Mouse (Mus musculus) neural tube, embryonic 14.5 days (tissue): ENCODE data around the gene Tbx20. TPM values are rescaled to one million over a fixed set of nuclear protein-coding genes. Genes with fewer than 3 reads are reported as not detected.

Experiments
- ATAC-seq: fragments of 200-750 bp; cut with Nextera tagmentation; 2 replicates; pipeline ENCODE4 v1.8.0; 2017; ENCODE audit warnings: low read depth, mild to moderate bottlenecking, moderate TSS enrichment, moderate library complexity
- H3K27ac ChIP-seq: fragments of 300-500 bp; sonication (generic); 2 replicates; pipeline ENCODE4 v1.5.1; 2014; ENCODE audit warnings: low read depth, mild to moderate bottlenecking, control low read depth, low read length, moderate library complexity, mixed read lengths
- H3K27me3 ChIP-seq: fragments of 300-500 bp; sonication (generic); 2 replicates; pipeline ENCODE4 v1.6.1; 2014; ENCODE audit warnings: low read length; ENCODE audit not compliant: control insufficient read depth, insufficient read depth
- H3K36me3 ChIP-seq: fragments of 300-500 bp; sonication (generic); 2 replicates; pipeline ENCODE4 v1.6.1; 2014; ENCODE audit warnings: low read length, mixed read lengths; ENCODE audit not compliant: control insufficient read depth, insufficient read depth
- H3K4me1 ChIP-seq: fragments of 300-500 bp; sonication (generic); 2 replicates; pipeline ENCODE4 v1.6.1; 2014; ENCODE audit warnings: low read length; ENCODE audit not compliant: control insufficient read depth, insufficient read depth
- H3K4me2 ChIP-seq: fragments of 300-500 bp; sonication (generic); 2 replicates; pipeline ENCODE4 v1.6.1; 2014; ENCODE audit warnings: mild to moderate bottlenecking, low read depth, low read length, control low read depth
- H3K4me3 ChIP-seq: fragments of 300-500 bp; sonication (generic); 2 replicates; pipeline ENCODE4 v1.5.1; 2014; ENCODE audit warnings: low read depth, low read length, control low read depth, mixed read lengths
- H3K9ac ChIP-seq: fragments of 300-500 bp; sonication (generic); replicated peaks from 2 replicates; pipeline ENCODE4 v1.6.1; 2014; ENCODE audit warnings: low read depth, mild to moderate bottlenecking, control low read depth, low read length, mixed read lengths
- H3K9me3 ChIP-seq: fragments of 300-500 bp; sonication (generic); 2 replicates; pipeline ENCODE4 v1.6.1; 2016; ENCODE audit warnings: low read length; ENCODE audit not compliant: control insufficient read depth
- WGBS: fragments of 180-500 bp; shearing (Covaris S2); extraction: QIAGEN DNeasy Blood & Tissue Kit; methylation state at CpG from one replicate; pipeline ENCODE4 v1.1.7; 2014; 5-methylcytosine and 5-hydroxymethylcytosine counted together
- polyA plus RNA-seq: library from polyadenylated mRNA; unstranded; fragments of >200 nt; fragmentation: Nextera tagmentation; extraction: Ambion mirVana; gene quantifications from 2 replicates; pipeline ENCODE4 v1.2.1, GENCODE M21; 2014

Gene Tbx20
- polyA plus RNA-seq, 1 experiment from 2014 or later: 0.35 TPM

DNA sequence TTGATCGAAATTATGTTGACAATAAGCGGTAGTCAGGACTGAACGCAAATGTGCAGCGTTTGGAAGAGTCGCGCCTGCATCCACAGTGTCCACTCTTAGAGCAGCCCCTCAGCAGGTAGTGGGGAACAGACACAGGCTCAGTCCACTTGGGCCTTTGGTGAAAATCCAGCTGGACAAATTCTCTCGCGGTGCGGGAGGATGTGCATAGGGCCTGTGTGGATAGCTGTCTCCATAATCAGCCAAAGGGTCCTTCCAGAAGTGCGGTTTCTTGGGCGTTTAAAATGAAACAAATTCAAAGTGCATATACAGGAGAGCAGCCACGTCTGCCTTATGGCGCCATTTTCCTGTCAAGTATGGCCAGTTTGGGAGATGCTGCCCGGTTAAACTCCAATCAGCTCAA is 4.5 kb upstream of the Tbx20 start:
- Histone ChIP-seq H3K9me3 (no peaks in the 10 kb centered on the region), H3K4me2 (no peak overlapping the region), H3K9ac (no peak overlapping the region), H3K36me3 (no peaks in the 10 kb centered on the region), H3K27ac (no peak overlapping the region), H3K27me3 (peaks cover 72% of the 10 kb centered on the region), H3K4me1 (peaks cover 8% of the 10 kb centered on the region; the same call in 1 of the 2 replicates), H3K4me3 (no peak overlapping the region)
- no peak for ATAC-seq
- WGBS: 3% methylated on average over 14 of the region's 14 CpGs

DNA sequence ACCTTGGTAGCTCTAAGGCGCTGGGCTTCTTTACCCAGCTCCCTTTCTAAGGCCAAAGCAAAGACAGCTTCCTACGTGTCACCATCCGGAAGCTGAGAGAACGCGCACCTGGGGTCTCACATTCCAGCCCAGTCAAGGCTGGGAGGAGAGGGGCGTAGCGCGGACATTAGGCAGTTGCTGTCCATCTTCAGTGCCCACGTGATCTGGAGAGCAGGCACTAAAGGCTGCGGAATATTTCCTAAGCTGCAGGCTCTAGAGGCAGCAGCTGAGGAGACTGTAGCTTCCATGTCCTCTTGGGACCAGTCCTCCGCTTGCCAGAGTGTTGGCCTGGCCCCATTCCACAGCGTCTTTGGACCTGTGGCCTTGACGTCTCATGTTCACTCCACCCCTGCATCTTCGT is 3.9 kb upstream of the Tbx20 start:
- no peaks in the 10 kb centered on the region for H3K36me3 ChIP-seq
- H3K4me1 ChIP-seq: peaks cover 8% of the 10 kb centered on the region; the same call in 1 of the 2 replicates
- no peaks in the 10 kb centered on the region for H3K9me3 ChIP-seq
- WGBS: 1% methylated on average over 14 of the region's 14 CpGs
- H3K4me2 ChIP-seq: no peak overlapping the region
- no peak for ATAC-seq
- no peak overlapping the region for H3K9ac ChIP-seq
- no peak overlapping the region for H3K4me3 ChIP-seq
- no peak overlapping the region for H3K27ac ChIP-seq
- peaks cover 74% of the 10 kb centered on the region for H3K27me3 ChIP-seq

DNA sequence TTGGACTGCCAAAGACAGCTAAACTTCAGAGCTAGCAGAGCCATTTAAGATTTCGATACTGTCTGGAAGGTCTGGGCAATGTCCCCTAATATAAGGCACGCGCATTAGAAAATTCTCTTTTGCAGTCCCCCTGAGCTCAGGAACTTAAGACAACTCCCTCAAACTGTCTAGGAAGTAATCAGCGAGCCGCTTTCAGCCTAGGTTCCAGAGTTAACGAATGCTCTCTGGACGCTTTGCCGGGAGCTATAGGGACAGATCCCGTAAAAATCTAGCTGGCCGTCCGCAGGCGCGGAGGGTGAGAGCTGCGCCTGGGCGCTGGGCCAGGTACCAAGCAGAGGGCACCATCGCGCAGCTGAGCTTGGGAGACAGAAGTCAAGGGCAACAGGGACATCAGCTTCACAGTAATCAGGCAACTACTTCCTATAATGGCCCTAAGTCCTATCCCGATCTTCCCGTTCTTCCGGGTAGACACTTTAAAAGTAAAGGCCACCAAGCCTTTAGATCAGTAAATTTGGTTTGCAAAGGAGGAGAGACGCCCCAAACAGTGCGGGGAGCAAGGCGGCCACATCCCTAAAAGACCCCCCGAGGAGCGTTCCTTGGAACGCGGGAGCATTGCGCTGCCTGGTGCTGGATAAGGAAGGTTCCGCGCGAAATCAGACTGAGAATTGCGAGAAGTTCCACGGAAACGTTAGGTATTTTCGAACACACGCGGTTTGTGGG is 3.2 kb upstream of the Tbx20 start:
- H3K27me3 ChIP-seq: peaks cover 70% of the 10 kb centered on the region
- H3K9ac ChIP-seq: no peak overlapping the region
- no peak overlapping the region for H3K27ac ChIP-seq
- H3K4me2 ChIP-seq: no peak overlapping the region
- peaks cover 8% of the 10 kb centered on the region; the same call in 1 of the 2 replicates for H3K4me1 ChIP-seq
- ATAC-seq: no peak
- H3K36me3 ChIP-seq: no peaks in the 10 kb centered on the region
- H3K9me3 ChIP-seq: no peaks in the 10 kb centered on the region
- WGBS: under 1% methylated on average over 37 of the region's 37 CpGs
- H3K4me3 ChIP-seq: no peak overlapping the region

DNA sequence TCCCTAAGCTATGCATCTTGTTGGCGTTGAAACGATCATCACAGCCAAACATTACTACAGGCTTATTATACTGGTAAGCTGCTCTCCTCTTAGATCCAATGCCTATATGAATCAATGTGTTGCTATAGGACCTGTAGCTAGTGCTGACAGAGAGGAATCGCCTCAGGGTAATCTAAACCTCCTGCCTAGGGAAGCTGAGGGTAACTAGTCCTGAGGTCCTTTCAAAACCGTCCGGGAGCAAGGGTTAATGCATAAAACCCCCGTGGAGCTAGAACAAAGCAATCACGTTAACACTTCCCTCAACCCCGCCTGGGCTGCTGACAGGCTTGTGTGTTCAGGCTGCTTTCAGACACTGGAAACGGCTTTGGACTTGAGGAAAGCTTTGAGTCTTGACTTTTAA is 2.4 kb upstream of the Tbx20 start:
- no peak overlapping the region for H3K27ac ChIP-seq
- peaks cover 67% of the 10 kb centered on the region for H3K27me3 ChIP-seq
- ATAC-seq: no peak
- no peak overlapping the region for H3K9ac ChIP-seq
- H3K4me1 ChIP-seq: peaks cover 8% of the 10 kb centered on the region; the same call in 1 of the 2 replicates
- no peak overlapping the region for H3K4me3 ChIP-seq
- WGBS: 1% methylated on average over 9 of the region's 9 CpGs
- H3K36me3 ChIP-seq: no peaks in the 10 kb centered on the region
- H3K4me2 ChIP-seq: no peak overlapping the region
- no peaks in the 10 kb centered on the region for H3K9me3 ChIP-seq

DNA sequence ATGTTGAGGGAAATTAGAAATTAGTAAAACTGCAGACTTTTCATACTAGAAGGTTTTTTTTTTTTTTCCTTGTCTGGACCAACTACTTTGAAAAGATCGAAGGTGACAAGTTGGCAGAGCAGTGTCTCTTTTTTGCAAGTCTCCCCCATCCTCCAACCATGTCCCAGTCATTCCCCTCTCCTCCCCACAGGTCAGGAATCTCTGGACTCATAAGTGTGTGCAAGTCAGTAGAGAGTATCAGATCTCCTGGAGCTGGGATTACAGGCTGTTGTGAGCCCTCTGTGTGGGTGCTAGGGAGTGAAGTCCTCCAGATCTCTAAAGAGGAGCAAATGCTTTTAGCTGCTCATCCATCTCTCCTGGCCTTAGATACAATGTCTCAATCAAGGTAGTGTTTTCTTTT is 1.5 kb upstream of the Tbx20 start:
- no peak overlapping the region for H3K4me2 ChIP-seq
- 0% methylated on average over 1 of the region's 1 CpGs for WGBS
- no peaks in the 10 kb centered on the region for H3K9me3 ChIP-seq
- H3K27ac ChIP-seq: no peak overlapping the region
- H3K4me3 ChIP-seq: no peak overlapping the region
- no peaks in the 10 kb centered on the region for H3K36me3 ChIP-seq
- ATAC-seq: no peak
- H3K4me1 ChIP-seq: 0 out of 2 replicates have a peak, but pooled peaks cover 8% of the 10 kb centered on the region
- peaks cover 67% of the 10 kb centered on the region for H3K27me3 ChIP-seq
- H3K9ac ChIP-seq: no peak overlapping the region

DNA sequence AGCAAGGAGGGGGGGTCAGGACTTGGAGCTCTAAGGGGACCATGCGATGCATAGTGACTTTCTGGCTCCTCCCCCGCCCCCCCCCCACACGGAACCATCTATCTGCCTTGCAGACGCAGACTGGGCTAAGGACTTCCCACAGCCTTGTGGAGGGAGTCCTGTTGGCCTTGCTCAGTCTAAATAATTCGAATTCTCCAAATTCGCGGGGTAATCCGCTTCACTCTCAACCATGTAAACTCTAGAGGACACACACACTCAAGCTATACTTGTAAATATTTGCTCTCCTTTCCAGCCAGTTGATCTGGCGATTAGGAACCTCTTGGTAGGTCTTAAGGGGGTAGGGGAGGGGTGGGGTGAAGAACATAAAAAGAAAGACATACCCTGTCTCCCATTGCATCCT is 898 bp upstream of the Tbx20 start:
- no peak overlapping the region for H3K4me3 ChIP-seq
- no peaks in the 10 kb centered on the region for H3K9me3 ChIP-seq
- no peak overlapping the region for H3K4me2 ChIP-seq
- no peak overlapping the region for H3K27ac ChIP-seq
- no peak overlapping the region for H3K9ac ChIP-seq
- no peak for ATAC-seq
- H3K4me1 ChIP-seq: 0 out of 2 replicates have a peak, but pooled peaks cover 8% of the 10 kb centered on the region
- 2% methylated on average over 9 of the region's 9 CpGs for WGBS
- H3K27me3 ChIP-seq: peaks cover 67% of the 10 kb centered on the region
- no peaks in the 10 kb centered on the region for H3K36me3 ChIP-seq

DNA sequence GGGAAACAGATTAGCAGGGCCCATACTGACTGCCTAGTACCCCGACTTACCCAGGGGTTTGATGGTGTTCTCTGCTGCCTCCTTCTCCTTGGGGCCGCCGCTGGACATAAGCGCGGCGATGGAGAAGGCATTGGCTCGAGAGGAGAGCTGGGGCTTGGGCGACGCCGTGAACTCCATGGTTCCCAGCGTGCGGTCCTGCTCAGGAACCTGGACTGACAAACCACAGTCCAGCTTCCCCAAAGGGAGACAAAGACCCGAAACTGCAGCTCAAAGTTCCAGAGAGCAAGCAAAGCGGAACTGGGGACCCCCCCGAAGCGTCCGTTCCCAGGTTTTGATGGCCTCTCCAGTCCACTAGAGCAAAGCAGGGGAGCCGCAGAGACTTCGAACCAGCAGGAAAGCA is 434 bp downstream of the Tbx20 start:
- Histone ChIP-seq H3K36me3 (no peaks in the 10 kb centered on the region), H3K4me1 (0 out of 2 replicates have a peak, but pooled peaks cover 8% of the 10 kb centered on the region), H3K9me3 (no peaks in the 10 kb centered on the region), H3K4me2 (peak overlapping the region; percentile 27; the same call in 1 of the 2 replicates), H3K27ac (no peak overlapping the region), H3K9ac (no peak overlapping the region), H3K27me3 (peaks cover 58% of the 10 kb centered on the region), H3K4me3 (peak overlapping the region; percentile 12; the same call in 1 of the 2 replicates)
- 0% methylated on average over 19 of the region's 19 CpGs for WGBS
- no peak for ATAC-seq

DNA sequence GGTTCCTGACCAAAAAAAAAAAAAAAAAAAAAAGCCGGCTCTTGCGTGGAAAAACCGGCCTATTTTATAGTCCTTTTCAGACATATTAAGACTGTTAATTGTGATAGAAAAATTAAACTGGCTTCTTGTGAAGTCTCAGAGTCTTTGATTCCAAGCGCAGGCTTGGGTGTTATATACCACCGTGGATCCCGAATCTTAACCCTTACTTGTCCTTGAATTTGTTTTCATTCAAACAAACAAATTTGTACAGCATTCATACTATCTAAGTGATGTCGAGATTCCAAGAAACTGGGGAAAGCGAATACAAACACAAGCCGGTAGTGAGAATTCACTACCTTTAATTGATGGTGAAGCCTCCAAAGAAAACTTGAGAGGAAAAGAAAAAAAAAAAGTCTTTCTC is 932 bp downstream of the Tbx20 start:
- H3K9ac ChIP-seq: no peak overlapping the region
- 0 out of 2 replicates have a peak, but pooled peaks cover 8% of the 10 kb centered on the region for H3K4me1 ChIP-seq
- no peaks in the 10 kb centered on the region for H3K36me3 ChIP-seq
- H3K27ac ChIP-seq: no peak overlapping the region
- no peak for ATAC-seq
- H3K4me3 ChIP-seq: no peak overlapping the region
- H3K4me2 ChIP-seq: no peak overlapping the region
- 1% methylated on average over 9 of the region's 9 CpGs for WGBS
- peaks cover 58% of the 10 kb centered on the region for H3K27me3 ChIP-seq
- H3K9me3 ChIP-seq: no peaks in the 10 kb centered on the region

DNA sequence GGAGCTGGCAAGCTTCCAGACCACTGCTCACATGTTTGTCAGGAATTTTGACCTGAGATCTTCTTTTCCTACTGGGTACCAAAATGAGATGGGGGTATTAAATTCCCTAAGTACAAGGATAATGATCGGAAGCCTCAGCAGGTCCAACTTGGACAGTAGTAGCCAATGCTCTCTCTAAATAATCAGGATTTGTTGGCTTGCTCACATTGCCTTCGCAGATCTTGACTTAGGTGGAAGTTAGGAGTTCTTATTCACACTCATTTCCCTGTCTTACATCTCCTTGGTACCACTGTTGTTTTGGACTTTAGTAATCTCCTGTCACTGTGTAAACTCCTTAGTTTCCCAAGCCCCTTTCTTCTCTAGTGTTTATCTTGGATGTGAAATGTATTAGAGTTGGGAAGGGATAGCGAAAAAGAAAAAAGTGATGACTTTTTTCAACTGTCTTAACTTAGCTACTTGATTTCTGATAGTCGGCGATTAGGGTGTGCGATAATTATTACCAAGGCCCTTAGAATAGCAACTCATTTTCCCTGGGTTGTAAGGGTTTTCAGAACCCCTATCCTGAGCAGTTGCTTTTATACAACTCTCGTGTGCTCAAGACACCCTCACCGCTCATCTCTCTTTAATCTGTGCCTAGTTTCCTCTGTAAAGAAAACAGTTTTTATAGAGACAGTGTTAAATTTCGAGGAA is 1.5 kb downstream of the Tbx20 start:
- WGBS: 7% methylated on average over 9 of the region's 9 CpGs
- ATAC-seq: no peak
- 0 out of 2 replicates have a peak, but pooled peaks cover 8% of the 10 kb centered on the region for H3K4me1 ChIP-seq
- H3K27ac ChIP-seq: no peak overlapping the region
- no peaks in the 10 kb centered on the region for H3K9me3 ChIP-seq
- H3K9ac ChIP-seq: no peak overlapping the region
- H3K4me2 ChIP-seq: no peak overlapping the region
- no peak overlapping the region for H3K4me3 ChIP-seq
- H3K36me3 ChIP-seq: no peaks in the 10 kb centered on the region
- peaks cover 58% of the 10 kb centered on the region for H3K27me3 ChIP-seq
